Mouse (Mus musculus): Measurements from ENCODE around the gene Fgd1. TPM values are rescaled to one million over a fixed set of nuclear protein-coding genes. Genes with fewer than 3 reads are reported as not detected.

The Fgd1 gene
- polyA plus RNA-seq, 2 experiments from 2014 or later = not detected

- peak; percentile 98 for ATAC-seq
These were observed 50.5 kb downstream of the Fgd1 start, which contains the start of gene Tsr2 for GRCm38 (mm10) chrX:151096171-151097058. Tsr2 (minus strand) TSS chrX:151096543.

- ATAC-seq = no peak
These were observed 61.5 kb downstream of the Fgd1 start for GRCm38 (mm10) chrX:151107301-151108067.

- ATAC-seq = peak; percentile 78
These were observed 70.8 kb downstream of the Fgd1 start for GRCm38 (mm10) chrX:151116795-151117194.

GRCm38 (mm10) chrX:151117432-151117831 lies 71.5 kb downstream of the Fgd1 start:
- peak; percentile 78 for ATAC-seq

GRCm38 (mm10) chrX:151123933-151124332 lies 78.0 kb downstream of the Fgd1 start:
- ATAC-seq = no peak

GRCm38 (mm10) chrX:151130493-151130892 lies 84.5 kb downstream of the Fgd1 start:
- ATAC-seq = no peak

GRCm38 (mm10) chrX:151132785-151133184 lies 86.8 kb downstream of the Fgd1 start:
- no peak for ATAC-seq

Other genes starting within 250 kb of the Fgd1 start
- 10 to 100 TPM; 23.0 to 40.4 TPM for gene Maged2, start 231.8 kb upstream of the Fgd1 start, polyA plus RNA-seq (2017; shearing (Covaris generic))
- gene Gnl3l, start 28.8 kb upstream of the Fgd1 start, polyA plus RNA-seq (2017; shearing (Covaris generic)) = 10 to 100 TPM; 21.3 to 31.7 TPM
- gene Tsr2, start 50.4 kb downstream of the Fgd1 start, polyA plus RNA-seq (2017; shearing (Covaris generic)) = 10 to 100 TPM; 16.2 to 21.0 TPM
- under 1 TPM; 0.09 to 0.46 TPM for gene Wnk3, start 151.9 kb downstream of the Fgd1 start, polyA plus RNA-seq (2017; shearing (Covaris generic))

Data from CD4-positive, CD25-positive, alpha-beta regulatory T cell, adult 4 months (primary cell).